Mouse (Mus musculus): ENCODE data around the gene Prkaca. TPM values are rescaled to one million over a fixed set of nuclear protein-coding genes. Genes with fewer than 3 reads are reported as not detected.

The Prkaca gene
- polyA plus RNA-seq (2014; fragmentation: Nextera tagmentation; extraction: Ambion mirVana): 171 and 189 TPM in 2 replicates

DNA sequence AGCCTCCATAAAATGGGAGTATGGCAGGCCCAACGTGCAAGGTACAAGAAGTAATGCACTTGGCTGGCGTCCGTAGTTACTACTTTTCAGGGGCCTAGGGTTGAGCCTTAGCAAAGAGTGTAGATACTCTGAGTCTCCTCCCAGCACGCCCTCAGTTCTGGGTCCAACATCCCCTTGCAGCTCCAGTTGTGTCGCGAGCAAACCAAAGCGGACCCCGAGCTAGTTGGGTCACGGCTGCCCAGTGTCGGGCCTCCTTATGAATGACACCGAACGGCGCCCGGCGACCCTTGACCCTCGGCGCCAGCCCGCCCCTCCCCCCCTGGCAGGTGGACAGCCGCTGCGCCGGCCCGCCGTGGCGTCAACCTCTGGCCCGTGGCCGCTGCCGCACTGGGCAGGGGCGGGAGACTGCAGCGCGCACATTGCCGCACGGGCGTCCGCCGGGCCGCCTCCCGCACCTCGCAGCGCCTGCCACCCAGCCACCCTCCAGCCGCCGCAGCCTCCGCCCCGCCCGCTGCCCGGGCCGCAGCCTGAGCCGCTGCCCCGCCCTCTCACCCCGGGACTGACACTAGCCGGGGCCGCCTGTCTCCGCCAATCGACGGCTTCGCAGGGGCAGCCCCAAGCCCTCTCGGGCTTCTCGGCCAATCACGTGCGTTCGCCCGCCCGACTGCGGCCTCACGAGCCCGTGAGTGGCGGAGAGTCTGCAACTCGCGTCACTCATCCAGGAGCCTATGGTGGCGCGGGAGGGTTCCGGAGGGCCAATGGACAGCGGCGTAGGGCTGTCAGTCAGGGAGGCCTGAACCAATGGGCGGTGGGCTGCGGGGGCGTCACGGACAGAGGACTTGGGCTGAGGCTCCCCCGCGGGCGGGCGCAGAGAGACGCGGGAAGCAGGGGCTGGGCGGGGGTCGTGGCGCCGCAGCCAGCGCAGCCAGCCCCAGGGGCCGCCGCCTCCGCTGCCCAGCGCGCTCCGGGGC is at the start of gene Prkaca:
TSS of gene Prkaca (plus strand) at position 844 of the 971 bp plus-strand sequence.
- H3K36me3 ChIP-seq (ENCODE audit: control insufficient read depth, insufficient read depth, low read length): peaks cover 2% of the 10 kb centered on the region; the same call in 1 of the 2 replicates
- under 1% methylated on average over 71 of the region's 94 CpGs for WGBS
- peak; percentile 100 for ATAC-seq (replicated peaks; ENCODE audit: low FRiP score)

DNA sequence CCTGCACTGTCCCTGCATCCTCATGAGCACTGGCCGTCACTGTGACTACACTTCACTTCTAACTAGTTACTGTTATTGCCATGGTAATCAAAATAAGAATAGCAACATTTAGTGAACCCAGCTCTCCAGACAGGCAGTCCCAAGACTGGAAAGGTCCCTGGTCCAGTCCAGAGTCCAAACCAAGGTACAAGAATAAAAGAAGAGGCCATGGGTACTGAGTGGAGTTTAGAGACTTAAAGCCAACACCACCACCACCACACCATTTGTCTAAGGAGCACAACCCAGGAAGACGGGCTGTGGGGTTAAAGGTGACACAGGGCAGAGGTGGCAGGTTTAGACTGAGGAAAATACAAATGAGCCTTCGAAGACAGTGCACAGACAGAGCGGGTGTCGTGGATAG is 48.2 kb upstream of the Prkaca start:
- H3K4me2 ChIP-seq (ENCODE audit: low read depth, low read length, severe bottlenecking): no peak overlapping the region
- no peak overlapping the region for H3K27ac ChIP-seq (ENCODE audit: low read depth, low read length)
- H3K4me3 ChIP-seq (ENCODE audit: low read depth, low read length): no peak overlapping the region
- H3K36me3 ChIP-seq (ENCODE audit: control insufficient read depth, insufficient read depth, low read length): no peaks in the 10 kb centered on the region; the same call in 1 of the 2 replicates
- no peaks in the 10 kb centered on the region for H3K27me3 ChIP-seq (ENCODE audit: control insufficient read depth, insufficient read depth, low read length)
- H3K4me1 ChIP-seq (replicated peaks; ENCODE audit: control insufficient read depth, insufficient read depth, low read length): no peaks in the 10 kb centered on the region
- 86% methylated on average over 5 of the region's 5 CpGs for WGBS
- H3K9me3 ChIP-seq (ENCODE audit: control insufficient read depth, low read length): no peaks in the 10 kb centered on the region
- ATAC-seq (replicated peaks; ENCODE audit: low FRiP score): no peak
- no peak overlapping the region for H3K9ac ChIP-seq (ENCODE audit: low read length)
- DNase-seq (ENCODE audit: low spot score): no peak

More for the DNA sequence above, at the start of gene Prkaca:
- H3K4me3 ChIP-seq (ENCODE audit: low read depth, low read length): peak within 1 kb of the TSS; percentile 91
- H3K27me3 ChIP-seq (ENCODE audit: control insufficient read depth, insufficient read depth, low read length): no peaks in the 10 kb centered on the region
- H3K9ac ChIP-seq (ENCODE audit: low read length): peak within 1 kb of the TSS; percentile 84
- H3K27ac ChIP-seq (ENCODE audit: low read depth, low read length): peak within 1 kb of the TSS; percentile 57; the same call in 1 of the 2 replicates
- H3K4me1 ChIP-seq (replicated peaks; ENCODE audit: control insufficient read depth, insufficient read depth, low read length): peaks cover 10% of the 10 kb centered on the region; the same call in 1 of the 2 replicates
- DNase-seq (ENCODE audit: low spot score): peak; percentile 99
- H3K4me2 ChIP-seq (ENCODE audit: low read depth, low read length, severe bottlenecking): peak within 1 kb of the TSS; percentile 93
- H3K9me3 ChIP-seq (ENCODE audit: control insufficient read depth, low read length): no peaks in the 10 kb centered on the region

DNA sequence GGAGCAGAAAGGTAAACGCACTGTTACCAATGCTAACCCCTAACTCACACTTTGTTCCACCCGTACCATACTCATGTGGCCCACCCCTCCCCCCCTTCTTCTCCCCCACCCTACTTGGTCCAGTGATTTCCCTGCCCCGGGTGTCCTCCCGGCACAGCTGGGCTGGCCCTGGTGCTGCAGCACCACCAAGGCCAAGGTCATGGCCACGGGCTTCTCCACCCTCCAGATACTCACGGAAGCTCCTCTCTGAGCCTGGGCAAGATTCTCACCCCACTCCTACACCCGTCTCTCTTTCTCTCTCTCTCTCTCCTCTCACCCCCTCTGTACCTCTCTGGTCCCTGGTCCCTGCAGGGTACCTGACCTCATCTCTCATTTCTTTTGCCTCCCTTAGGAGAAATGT is 46.5 kb upstream of the Prkaca start:
- Histone ChIP-seq H3K27me3 (ENCODE audit: control insufficient read depth, insufficient read depth, low read length) (no peaks in the 10 kb centered on the region), H3K9ac (ENCODE audit: low read length) (no peak overlapping the region), H3K4me3 (ENCODE audit: low read depth, low read length) (no peak overlapping the region), H3K4me2 (ENCODE audit: low read depth, low read length, severe bottlenecking) (no peak overlapping the region), H3K9me3 (ENCODE audit: control insufficient read depth, low read length) (no peaks in the 10 kb centered on the region), H3K36me3 (ENCODE audit: control insufficient read depth, insufficient read depth, low read length) (peaks cover 4% of the 10 kb centered on the region; the same call in 1 of the 2 replicates), H3K27ac (ENCODE audit: low read depth, low read length) (no peak overlapping the region), H3K4me1 (replicated peaks; ENCODE audit: control insufficient read depth, insufficient read depth, low read length) (no peaks in the 10 kb centered on the region)
- ATAC-seq (replicated peaks; ENCODE audit: low FRiP score) (no peak), DNase-seq (ENCODE audit: low spot score) (no peak)
- 82% methylated on average over 7 of the region's 7 CpGs for WGBS

DNA sequence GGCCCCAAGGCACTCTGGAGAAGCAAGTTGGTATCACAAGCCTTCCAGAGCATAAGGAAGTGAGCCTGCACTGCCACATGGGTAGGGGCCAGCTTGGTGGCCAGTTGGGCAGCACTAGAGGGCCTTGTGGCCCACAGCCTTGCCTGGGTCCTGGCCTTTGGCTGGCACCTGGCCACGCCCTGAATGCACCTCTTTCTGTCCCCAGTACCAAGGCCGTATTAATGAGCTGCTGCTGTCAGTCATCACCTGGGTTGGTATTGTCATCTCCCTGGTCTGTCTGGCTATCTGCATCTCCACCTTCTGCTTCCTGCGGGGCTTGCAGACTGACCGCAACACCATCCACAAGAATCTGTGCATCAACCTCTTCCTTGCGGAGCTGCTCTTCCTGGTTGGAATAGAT is 38.6 kb upstream of the Prkaca start:
- Histone ChIP-seq H3K4me2 (ENCODE audit: low read depth, low read length, severe bottlenecking) (no peak overlapping the region), H3K9ac (ENCODE audit: low read length) (no peak overlapping the region), H3K36me3 (ENCODE audit: control insufficient read depth, insufficient read depth, low read length) (peaks cover 13% of the 10 kb centered on the region; the same call in 1 of the 2 replicates), H3K9me3 (ENCODE audit: control insufficient read depth, low read length) (no peaks in the 10 kb centered on the region), H3K27ac (ENCODE audit: low read depth, low read length) (no peak overlapping the region), H3K4me3 (ENCODE audit: low read depth, low read length) (no peak overlapping the region), H3K4me1 (replicated peaks; ENCODE audit: control insufficient read depth, insufficient read depth, low read length) (no peaks in the 10 kb centered on the region), H3K27me3 (ENCODE audit: control insufficient read depth, insufficient read depth, low read length) (no peaks in the 10 kb centered on the region)
- ATAC-seq (replicated peaks; ENCODE audit: low FRiP score) (no peak), DNase-seq (ENCODE audit: low spot score) (no peak)
- WGBS: 90% methylated on average over 5 of the region's 5 CpGs

DNA sequence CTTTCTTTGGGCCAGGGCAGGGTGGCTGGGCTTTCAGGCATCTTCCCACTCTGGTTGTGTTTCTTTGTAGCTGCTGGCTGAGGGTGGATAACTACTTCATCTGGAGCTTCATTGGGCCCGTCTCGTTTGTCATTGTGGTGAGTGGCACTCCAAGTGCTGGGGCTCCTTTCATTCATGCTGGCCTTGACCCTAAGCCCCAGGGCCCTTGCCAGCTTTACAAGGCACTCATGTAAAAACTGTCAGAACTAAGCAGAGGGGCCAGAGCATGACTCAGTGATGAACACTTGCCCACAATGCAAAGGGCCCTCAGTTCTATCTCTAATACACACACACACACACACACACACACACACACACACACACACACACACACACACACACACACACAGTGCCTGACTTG is 37.8 kb upstream of the Prkaca start:
- Histone ChIP-seq H3K36me3 (ENCODE audit: control insufficient read depth, insufficient read depth, low read length) (peaks cover 13% of the 10 kb centered on the region; the same call in 1 of the 2 replicates), H3K9me3 (ENCODE audit: control insufficient read depth, low read length) (no peaks in the 10 kb centered on the region), H3K4me3 (ENCODE audit: low read depth, low read length) (no peak overlapping the region), H3K9ac (ENCODE audit: low read length) (no peak overlapping the region), H3K4me1 (replicated peaks; ENCODE audit: control insufficient read depth, insufficient read depth, low read length) (no peaks in the 10 kb centered on the region), H3K27ac (ENCODE audit: low read depth, low read length) (no peak overlapping the region), H3K4me2 (ENCODE audit: low read depth, low read length, severe bottlenecking) (no peak overlapping the region), H3K27me3 (ENCODE audit: control insufficient read depth, insufficient read depth, low read length) (no peaks in the 10 kb centered on the region)
- peak; percentile 40 for DNase-seq (ENCODE audit: low spot score)
- 77% methylated on average over 2 of the region's 2 CpGs for WGBS
- ATAC-seq (replicated peaks; ENCODE audit: low FRiP score): no peak

DNA sequence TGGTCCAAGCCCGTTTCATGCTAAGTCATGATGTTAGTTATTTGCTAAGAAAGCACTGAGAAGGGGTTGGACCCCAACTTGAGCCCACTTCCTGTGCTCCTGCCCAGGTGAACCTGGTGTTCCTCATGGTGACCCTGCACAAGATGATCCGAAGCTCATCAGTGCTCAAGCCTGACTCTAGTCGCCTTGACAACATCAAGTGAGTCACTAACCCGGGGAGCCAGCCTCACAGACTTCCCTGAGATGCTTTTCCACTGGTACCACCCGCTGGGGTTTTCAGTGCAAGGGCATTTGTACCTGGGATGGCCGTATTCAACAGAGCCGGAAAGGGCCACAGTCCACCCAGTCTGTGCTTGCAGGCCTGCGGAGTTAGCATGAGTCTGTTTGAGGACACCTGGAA is 37.4 kb upstream of the Prkaca start:
- no peaks in the 10 kb centered on the region for H3K4me1 ChIP-seq (replicated peaks; ENCODE audit: control insufficient read depth, insufficient read depth, low read length)
- ATAC-seq (replicated peaks; ENCODE audit: low FRiP score) (no peak), DNase-seq (ENCODE audit: low spot score) (peak; percentile 24)
- WGBS: 88% methylated on average over 8 of the region's 8 CpGs
- H3K27me3 ChIP-seq (ENCODE audit: control insufficient read depth, insufficient read depth, low read length): no peaks in the 10 kb centered on the region
- H3K9ac ChIP-seq (ENCODE audit: low read length): no peak overlapping the region
- no peak overlapping the region for H3K4me3 ChIP-seq (ENCODE audit: low read depth, low read length)
- H3K9me3 ChIP-seq (ENCODE audit: control insufficient read depth, low read length): no peaks in the 10 kb centered on the region
- no peak overlapping the region for H3K4me2 ChIP-seq (ENCODE audit: low read depth, low read length, severe bottlenecking)
- H3K27ac ChIP-seq (ENCODE audit: low read depth, low read length): no peak overlapping the region
- H3K36me3 ChIP-seq (ENCODE audit: control insufficient read depth, insufficient read depth, low read length): peaks cover 13% of the 10 kb centered on the region; the same call in 1 of the 2 replicates

DNA sequence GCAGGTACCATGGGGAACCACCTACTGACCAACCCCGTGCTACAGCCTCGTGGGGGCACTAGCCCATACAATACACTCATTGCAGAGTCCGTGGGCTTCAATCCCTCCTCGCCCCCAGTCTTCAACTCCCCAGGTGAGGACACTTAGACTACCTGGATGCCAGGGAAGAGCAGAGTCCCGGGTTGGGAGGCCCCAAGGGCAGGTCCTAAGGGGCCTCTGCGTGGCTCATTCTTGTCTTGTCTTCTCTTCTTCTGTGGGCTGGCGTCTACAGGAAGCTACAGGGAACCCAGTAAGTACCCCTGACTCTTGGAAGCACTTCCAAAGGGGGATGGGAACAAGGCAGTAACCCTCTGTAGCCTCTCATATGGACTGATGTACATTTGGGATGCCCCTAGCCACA is 35.1 kb upstream of the Prkaca start:
- no peak for DNase-seq (ENCODE audit: low spot score)
- Histone ChIP-seq H3K27ac (ENCODE audit: low read depth, low read length) (no peak overlapping the region), H3K9me3 (ENCODE audit: control insufficient read depth, low read length) (no peaks in the 10 kb centered on the region), H3K4me3 (ENCODE audit: low read depth, low read length) (no peak overlapping the region), H3K36me3 (ENCODE audit: control insufficient read depth, insufficient read depth, low read length) (peaks cover 9% of the 10 kb centered on the region; the same call in 1 of the 2 replicates), H3K9ac (ENCODE audit: low read length) (no peak overlapping the region), H3K27me3 (ENCODE audit: control insufficient read depth, insufficient read depth, low read length) (no peaks in the 10 kb centered on the region), H3K4me2 (ENCODE audit: low read depth, low read length, severe bottlenecking) (no peak overlapping the region), H3K4me1 (replicated peaks; ENCODE audit: control insufficient read depth, insufficient read depth, low read length) (no peaks in the 10 kb centered on the region)
- no peak for ATAC-seq (replicated peaks; ENCODE audit: low FRiP score)
- WGBS: 88% methylated on average over 7 of the region's 7 CpGs

DNA sequence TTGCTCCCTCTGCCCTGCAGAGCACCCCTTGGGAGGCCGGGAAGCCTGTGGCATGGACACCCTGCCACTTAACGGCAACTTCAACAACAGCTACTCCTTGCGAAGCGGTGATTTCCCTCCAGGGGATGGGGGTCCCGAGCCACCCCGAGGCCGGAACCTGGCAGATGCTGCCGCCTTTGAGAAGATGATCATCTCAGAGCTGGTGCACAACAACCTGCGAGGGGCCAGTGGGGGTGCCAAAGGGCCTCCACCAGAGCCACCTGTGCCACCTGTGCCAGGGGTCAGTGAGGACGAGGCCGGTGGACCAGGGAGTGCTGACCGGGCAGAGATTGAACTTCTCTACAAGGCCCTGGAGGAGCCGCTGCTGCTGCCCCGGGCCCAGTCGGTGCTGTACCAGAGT is 34.5 kb upstream of the Prkaca start:
- no peak overlapping the region for H3K9ac ChIP-seq (ENCODE audit: low read length)
- DNase-seq (ENCODE audit: low spot score) (no peak), ATAC-seq (replicated peaks; ENCODE audit: low FRiP score) (no peak)
- 94% methylated on average over 15 of the region's 15 CpGs for WGBS
- H3K4me1 ChIP-seq (replicated peaks; ENCODE audit: control insufficient read depth, insufficient read depth, low read length): no peaks in the 10 kb centered on the region
- H3K4me3 ChIP-seq (ENCODE audit: low read depth, low read length): no peak overlapping the region
- no peaks in the 10 kb centered on the region for H3K9me3 ChIP-seq (ENCODE audit: control insufficient read depth, low read length)
- no peak overlapping the region for H3K27ac ChIP-seq (ENCODE audit: low read depth, low read length)
- peaks cover 9% of the 10 kb centered on the region; the same call in 1 of the 2 replicates for H3K36me3 ChIP-seq (ENCODE audit: control insufficient read depth, insufficient read depth, low read length)
- H3K27me3 ChIP-seq (ENCODE audit: control insufficient read depth, insufficient read depth, low read length): no peaks in the 10 kb centered on the region
- H3K4me2 ChIP-seq (ENCODE audit: low read depth, low read length, severe bottlenecking): no peak overlapping the region
